Mouse (Mus musculus) stomach, postnatal 0 days (tissue): ENCODE measurements around the gene Aagab.

Source experiments
- CTCF ChIP-seq: IDR thresholded peaks from 2 replicates; pipeline ENCODE4 v1.5.1; 2016; ENCODE audit warnings: antibody characterized with exemption, low read depth, mild to moderate bottlenecking, moderate library complexity
- EP300 ChIP-seq: optimal IDR thresholded peaks from 2 replicates; pipeline ENCODE3; 2016; ENCODE audit warnings: antibody characterized with exemption

DNA sequence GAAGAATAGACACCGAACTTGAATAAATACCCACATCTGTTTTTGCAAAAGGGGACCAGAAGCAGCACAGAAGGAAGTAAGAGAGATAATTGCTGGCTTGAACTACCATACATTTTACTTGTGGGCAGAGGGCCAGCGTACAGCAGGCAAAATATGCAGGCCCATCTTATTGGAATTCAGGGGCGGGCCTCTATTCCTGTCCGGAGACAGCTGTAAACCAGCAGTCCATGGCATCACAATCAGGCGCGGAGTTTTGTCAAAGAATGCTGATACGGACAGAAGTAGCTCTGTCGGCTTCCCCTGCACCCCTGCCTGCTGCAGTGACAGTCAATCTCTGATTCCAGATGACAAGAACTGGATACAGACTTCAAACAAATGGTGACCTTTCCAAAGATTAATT is 33.7 kb upstream of the Aagab start:
- TF ChIP-seq CTCF = no peak
- no peak for TF ChIP-seq EP300
